Mouse (Mus musculus) layer of hippocampus, adult 8-10 months (tissue): ENCODE results near the gene Abhd4. TPM values are rescaled to one million over a fixed set of nuclear protein-coding genes. Genes with fewer than 3 reads are reported as not detected.
A peak's percentile ranks its signal among the peaks of the same experiment; 100 is the strongest.

Experiments
- DNase-seq, 2 experiments: peaks; one replicate each; pipeline ENCODE4 v3.0.0; 2022; ENCODE audit warnings: low spot score in 2 of 2
- total RNA-seq, 4 experiments: library from RNA; stranded (reverse); gene quantifications; 2 replicates each; pipeline ENCODE4 v1.2.4; 2022

Abhd4 gene
- total RNA-seq: 10 to 100 TPM; 51.6 to 78.9 (median 60.2) TPM

DNA sequence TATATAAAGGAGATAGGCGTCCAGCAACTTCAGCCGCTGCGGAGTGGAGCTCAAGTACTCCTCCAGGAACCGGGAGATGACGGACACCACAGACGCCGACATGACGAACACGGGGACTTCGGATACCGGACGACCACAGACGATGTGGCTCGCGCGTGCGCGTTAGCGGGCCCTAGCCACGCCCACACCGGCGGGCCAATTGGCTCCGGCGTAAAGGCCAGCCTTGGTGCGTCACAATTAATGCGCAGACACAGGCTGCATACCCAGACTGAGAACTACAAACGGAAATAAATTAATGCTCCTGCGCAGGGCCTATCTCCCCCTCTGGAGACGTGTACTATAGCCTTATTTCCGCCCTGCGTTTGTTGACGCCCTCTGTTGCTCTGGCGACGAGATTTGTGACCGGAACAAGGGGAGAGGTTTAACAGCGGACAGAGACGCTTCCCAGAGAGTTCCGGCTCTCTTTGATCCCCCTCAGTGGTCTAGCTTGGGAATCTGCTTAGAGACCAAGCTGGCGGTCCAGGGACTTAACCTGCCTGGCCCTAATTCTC, at the start of gene Abhd4, which contains the start of gene Dad1:
TSS of gene Abhd4 (plus strand) at position 448 of the 551 bp plus-strand sequence.
TSS of gene Dad1 (minus strand) at position 364 of the 551 bp plus-strand sequence.
- peak; percentile 97 to 98 for DNase-seq

DNA sequence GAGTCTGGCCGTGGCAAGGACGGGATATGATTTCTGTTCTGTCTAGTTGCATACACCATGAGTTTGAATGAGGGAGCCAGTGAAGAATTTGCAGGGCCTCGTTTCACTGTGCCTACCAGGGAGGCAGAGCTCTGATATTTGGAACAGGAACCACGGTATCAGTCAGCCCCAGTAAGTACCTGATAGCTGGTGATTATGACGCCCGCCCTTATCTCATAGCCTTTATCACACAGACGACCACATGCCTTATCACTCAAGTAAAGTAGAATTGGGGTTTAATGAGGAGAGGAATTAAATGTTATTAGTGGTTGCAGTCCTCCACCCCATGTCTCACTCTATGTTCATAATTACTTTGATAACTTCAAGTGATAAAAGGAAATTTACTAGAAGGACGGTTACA, 49.7 kb upstream of the Abhd4 start:
- no peak for DNase-seq

DNA sequence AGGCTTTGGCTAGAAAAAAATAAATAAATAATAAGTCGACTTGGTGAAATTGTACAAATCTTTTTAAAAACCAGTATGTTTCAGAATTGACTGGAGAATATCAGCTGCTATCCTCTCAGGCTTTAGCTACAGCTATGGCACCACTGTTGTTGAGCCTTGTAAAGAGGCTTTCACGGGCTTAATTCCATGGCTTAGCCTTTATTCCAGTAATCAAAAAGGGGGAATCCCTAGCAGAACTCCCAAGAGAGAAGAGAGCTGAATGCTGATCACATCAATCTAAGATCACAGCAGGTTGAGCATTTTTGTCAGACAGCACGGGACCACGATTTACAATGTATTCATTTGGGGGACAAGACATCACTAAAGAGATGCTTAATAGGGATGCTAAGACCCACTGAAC, 49.2 kb upstream of the Abhd4 start:
- DNase-seq: no peak

DNA sequence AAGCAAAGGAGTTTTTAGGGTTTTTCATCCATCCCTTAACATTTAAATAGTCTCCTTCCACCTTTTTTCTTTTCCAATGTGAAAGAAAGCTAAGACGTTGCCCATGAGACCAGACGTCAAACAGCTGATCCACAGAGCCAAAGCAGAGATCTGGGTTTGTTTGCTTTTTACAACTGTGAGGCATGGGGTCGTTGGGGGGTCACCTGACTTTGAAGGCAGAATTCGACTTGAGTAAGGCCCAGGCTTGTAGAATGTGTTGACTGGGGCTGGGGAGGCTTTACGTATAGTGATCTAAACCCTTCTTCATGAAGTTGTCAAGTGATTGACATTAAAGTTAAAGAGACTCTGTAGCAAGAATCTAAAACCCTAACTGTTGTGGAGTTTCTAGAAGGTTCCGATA, 48.1 kb upstream of the Abhd4 start:
- no peak for DNase-seq

DNA sequence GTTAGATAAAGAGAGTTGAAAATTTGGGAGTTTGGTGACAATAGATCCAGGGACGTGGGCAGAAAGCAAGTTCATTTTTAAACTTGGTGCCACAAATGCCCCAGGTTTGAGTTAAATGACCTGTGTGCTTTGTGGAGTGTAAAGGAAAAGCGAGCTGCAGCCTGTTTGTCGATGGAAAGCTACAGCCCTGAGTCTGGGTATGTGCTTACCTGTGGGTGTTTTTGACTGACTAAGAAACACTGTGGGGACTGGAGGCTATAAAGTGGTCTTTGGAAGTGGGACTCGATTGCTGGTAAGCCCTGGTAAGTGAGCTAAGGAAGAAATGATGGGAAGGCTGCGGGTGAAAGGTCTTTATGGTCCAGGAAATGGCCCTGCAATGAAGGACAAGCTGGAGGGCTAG, 47.7 kb upstream of the Abhd4 start:
- no peak for DNase-seq

DNA sequence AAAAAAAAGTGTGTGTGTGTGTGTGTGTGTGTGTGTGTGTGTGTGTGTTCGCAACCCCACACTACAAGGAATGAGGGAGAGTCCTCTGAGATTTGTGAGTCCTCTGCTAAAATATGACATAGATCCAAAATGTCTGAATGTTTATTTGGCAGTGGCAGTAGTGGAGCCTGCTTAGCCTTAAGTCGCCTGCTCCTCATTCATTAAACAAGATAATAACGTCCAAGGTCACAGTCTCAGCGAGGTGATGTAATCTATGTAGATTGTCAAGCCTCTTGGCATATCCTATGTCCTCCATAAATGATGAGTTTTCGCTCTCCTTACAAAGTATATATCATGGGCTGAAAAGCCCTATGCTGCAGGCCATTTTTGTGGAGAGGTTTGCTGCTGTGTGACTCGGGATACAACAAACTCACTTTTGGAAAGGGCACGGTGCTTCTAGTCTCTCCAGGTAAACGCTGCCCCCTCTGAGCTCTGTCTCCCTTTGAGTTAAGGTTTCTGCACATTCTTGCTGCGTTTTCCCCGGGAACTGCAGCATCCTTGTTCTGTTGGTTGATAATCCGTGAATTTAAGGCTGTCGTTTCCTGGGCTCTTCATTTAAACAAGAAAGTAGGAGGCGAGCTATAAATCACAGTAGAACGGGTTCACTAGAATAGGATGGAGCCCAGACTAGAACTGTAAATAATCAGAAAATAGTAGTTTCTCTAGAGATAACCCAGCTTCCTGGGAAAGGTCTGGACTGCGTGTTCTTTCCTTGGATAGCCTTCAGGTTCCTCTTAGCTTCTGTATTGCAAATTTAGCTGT, 47.0 kb upstream of the Abhd4 start:
- DNase-seq: no peak

DNA sequence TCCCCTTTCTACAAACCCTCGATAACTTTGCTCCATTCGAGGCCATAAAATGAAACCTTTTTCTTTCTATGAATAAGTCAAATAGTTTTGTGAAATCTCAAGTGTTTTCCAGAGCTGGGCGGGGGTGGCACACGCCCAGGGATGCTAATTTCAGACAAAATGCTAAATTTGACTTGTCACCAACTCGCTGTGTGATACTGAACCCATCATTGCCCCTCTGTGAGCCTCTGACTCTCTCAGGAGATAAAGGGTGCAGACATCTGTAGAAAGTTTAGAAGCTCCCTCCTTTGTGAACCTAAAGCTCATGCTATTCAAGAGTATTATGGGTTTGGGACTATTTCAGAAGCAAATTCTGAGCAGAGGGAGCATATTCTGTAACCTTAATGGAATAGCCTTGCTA, 46.1 kb upstream of the Abhd4 start:
- DNase-seq: no peak

DNA sequence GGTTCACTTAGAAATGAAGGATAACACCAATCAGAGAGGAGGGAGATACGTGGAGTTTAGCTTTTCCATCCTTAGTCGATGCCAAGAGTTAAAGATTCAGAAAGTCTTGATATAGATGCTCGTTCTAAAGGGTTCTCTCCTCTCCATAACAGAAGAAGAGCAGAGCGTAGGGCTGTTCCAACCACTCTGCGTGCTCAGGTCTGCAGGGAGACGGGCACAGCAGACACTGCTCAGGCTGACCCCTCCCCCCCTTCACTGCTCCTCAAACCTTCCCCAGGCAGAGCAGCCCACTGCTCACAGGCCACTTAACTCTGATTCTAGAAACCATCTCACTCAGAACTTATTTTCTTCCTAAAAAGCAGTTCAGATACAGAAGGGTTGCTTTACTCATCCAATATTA, 45.2 kb upstream of the Abhd4 start:
- DNase-seq: no peak

DNA sequence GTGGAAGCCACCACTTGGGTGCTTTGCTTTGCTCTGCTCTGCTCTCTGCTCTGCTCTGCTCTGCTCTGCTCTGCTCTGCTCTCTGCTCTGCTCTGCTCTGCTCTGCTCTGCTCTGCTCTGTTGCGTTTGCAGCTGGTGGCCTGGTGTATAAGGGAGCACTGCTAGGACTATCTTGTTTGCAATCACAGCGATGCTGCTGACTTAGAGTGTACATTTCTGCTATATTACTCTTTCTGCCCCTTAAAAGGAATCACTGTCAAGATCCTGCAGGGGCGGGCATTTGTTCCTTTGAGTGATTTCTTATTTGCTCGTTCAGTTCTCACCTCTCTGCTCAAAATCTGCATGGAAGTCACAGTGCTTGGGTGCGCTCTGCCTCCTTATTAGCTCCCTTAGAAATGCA, 44.1 kb upstream of the Abhd4 start:
- no peak for DNase-seq

DNA sequence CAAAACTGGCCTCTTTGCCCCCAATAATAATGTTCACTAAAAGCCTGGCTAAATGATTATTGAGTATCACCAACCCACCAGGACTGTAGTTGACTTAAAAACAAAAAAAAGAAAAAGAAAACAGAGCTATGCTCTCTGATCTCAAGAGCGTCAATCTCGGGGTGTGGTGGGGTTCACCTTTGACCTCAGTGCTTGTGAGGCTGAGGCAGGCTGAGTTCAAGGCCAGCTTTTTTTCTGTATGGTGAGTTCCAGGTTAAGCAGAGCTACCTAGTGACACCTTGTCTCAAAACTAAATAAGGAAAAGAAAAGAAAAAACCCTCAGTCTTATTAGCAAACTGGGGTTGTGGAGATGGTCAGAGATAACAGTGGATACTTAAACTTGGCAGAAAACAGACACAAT, 43.6 kb upstream of the Abhd4 start:
- DNase-seq: no peak

DNA sequence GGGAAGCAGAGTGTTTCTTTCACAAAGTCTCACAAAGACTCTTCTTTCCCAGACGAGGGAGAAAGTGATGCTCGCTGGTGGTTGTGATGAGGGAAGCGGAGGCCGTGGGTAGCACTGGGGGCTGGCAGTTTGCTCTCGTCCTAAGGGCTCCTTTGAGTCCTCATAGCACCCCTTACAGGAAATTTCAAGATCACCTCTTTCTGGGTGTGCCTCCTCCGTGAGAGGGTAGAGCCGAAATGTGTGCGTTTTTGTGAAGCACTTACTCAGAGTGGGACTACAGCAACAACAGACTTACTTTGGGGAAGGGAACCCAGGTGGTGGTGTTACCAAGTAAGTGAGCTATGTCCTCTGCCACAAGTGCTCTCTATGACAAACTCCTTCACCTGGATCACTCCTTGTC, 42.8 kb upstream of the Abhd4 start:
- no peak for DNase-seq

DNA sequence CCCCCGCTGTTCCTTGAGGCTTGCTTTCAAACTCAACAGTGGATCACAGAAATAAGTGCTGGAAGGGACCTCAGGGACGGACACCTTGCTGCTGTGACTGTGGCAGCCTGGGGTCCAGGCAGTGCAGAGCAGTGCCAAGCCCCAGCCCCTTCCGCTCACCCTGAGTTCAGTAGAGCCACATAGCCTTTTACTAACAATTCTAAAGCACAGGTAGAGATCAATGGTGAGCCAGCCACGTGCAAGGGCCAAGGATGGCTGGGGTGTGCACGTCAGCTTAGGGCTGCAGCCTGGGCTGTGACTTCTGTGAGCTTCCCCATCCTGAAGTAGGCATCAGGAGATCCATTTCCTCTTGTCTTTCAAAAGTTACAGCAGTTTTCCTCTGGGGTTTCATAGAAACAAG, 42.2 kb upstream of the Abhd4 start:
- DNase-seq: no peak

DNA sequence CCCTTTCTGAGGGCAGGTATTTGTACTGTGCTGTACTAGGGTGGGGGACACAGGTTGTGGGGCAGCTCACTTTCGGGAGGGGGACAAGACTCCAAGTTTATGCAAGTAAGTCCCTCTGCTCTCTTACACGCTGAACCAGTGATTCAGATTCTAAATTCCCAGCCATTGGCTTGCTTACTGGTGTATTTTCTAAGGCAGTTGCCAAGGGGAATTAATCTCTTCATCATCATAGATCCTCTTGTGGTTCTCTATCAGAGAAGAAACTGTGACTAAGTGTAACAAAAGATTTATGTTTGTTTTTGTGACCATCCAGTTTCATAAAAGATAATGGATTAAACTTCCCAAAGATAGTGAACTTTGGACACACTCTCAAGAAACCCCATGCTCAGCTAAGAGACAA, 40.3 kb upstream of the Abhd4 start:
- DNase-seq: no peak

DNA sequence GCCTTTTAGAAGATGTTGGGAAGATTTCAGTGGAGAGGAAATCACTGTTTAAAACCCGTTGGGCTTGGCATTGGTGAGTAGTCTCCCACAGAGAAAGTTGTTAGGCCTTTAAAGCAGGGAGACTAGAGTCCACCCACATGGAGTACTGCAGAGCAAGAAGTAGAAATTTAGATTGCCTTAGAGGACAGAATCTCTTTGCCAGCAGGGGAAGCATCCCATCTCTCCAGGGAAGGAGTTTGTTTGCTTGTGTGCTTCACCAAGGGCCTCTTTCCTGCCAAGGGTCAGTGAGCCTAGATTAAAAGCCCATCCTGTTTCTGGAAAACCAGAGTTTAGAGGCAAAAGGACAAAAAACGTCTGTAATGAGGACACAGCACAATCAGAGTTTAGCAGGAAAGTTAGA, 39.5 kb upstream of the Abhd4 start:
- no peak for DNase-seq

DNA sequence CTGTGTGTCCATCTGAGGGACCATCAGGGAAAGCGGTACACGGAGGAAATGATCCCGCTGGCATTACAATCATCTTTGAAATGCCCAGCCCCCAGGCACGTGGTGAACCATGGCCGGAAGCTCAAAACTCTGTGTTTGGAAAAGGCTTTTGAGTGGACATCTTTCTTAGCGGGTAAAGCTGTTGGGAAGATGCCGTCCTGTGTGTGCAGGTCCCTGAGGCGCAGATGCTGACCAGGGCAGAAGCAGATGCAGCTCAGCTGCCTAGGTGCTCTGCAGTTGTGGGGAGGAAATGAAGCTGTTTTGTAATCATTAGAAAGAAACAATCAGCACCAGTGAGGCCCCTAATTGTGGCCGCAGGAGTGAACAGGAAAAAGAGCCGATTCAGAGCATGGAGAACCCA, 39.1 kb upstream of the Abhd4 start:
- DNase-seq: no peak

DNA sequence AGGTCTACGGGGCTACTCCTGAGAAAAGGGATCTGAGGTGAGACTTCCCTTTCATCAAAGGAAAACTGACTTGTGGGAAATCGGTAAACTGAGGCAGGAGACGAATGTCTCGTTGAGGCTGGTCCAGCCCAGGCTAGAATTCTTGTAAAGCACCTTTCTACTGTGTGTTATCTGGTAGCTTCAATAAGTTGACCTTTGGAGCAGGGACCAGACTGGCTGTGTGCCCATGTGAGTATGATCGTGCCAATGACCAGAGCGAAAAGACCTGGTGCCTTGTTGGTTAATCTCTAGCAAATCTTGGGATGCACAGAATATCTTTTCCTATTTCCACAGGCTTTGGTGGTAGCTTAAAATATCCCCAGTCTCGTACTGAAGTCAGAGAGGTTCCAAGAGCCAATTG, 37.9 kb upstream of the Abhd4 start:
- no peak for DNase-seq

DNA sequence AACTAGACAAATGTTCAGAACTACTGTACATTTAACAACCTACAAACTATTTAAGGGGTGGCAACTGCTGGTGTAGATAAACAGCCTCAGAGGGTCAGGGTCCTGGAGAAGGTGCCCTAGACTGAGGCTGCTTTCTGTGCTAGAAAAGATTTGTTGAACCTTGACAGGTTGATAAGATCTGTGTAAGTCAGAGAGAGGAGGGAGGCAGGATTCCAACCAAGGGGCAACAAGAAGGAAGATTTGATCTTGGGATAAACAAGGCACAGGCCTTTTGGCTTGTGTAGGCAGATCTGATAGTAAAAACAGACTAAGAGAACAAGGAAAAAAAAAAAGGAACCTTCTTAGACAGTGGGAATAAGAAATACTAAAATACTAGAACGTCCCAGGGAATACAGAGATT, 35.8 kb upstream of the Abhd4 start:
- DNase-seq: no peak

DNA sequence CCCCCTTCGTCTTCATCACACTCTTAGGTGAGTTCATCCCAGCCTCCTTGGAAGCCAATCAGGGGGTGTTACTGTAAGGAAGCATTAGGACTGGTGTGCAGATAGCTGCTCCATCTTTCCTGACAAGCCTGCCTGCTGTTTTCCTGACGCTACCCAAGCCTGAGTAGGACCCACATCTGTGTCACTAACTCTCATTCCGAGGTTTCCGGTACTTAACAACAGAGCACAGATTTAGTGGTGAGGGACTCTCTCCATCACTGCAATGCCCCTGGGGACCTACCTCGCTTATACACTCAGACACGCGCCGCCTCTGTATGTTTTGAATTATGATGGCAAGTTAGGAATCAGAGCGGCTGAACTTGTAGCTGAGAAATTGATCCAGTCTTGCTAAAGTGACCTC, 35.3 kb upstream of the Abhd4 start:
- no peak for DNase-seq

DNA sequence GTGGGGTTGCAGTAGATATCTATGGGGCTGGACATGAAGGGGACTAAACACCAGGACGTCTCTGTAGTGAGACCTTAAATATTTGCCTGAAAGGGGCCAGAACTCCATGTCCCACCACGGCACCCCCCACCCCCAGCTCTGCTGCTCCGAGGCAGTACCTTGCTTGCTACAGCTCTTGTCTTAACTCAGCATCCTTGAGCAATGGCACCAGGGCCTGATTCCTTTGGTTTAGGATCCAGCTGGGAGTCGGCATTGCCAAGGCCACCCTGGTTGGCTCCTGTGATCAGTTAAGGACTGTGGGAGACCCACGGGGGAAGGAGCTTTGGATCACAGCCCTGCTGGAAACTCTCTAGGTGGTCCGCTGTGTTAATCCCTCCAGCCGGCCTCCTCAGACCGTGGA, 34.7 kb upstream of the Abhd4 start:
- DNase-seq: no peak

DNA sequence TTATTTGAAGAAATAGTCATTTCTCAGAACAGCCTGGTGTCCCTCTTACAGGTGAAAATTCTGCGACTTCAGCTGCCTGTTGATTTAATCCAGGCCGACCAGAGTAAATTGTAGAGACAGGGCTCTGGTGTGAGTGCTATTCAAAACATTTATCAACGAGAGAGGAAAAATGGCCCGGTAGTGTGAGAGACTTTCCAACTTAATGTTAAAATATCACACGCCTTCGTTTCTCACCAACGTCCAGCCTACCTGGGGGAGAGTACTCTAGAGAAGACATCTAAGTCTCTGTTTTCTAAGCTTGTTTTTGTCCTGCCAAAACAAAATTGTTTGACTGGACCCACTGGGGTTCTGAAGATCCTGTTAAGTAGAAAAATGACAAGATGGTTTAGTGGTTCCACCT, 34.1 kb upstream of the Abhd4 start:
- DNase-seq: no peak

DNA sequence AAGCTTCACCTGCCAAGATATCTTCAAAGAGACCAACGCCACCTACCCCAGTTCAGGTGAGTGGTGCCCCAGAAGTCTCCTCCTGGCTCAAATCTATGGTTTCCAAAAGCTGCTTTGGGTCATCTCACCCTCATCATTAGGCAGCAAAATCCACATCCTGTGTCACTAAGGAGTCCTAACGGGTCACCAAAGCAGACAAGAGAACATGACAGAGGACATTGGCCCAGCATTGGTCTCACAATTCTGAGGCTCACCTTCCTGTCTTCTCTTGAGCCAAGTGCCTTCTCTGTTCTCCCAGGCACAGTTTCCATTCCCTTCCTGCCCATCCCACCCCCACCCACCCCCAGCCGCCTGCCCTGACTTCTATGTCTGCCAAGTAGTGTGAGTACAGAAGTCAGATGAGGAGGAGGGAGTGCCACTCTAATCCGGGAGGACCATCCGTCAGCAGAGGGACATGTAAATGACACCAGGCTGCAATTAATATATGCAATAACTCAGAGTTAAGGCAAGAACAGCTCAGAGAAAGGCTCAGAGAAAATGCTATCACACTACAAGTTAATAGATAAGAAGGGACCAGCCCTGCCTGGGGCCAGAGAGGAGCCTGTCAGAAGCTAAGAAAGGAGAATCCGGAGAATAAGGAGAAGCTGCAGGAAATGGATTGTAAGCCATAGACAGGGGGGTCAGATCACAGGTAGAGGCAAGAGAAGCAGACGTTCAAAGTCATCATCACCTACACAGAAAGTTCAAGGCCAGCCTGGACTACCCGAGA, 33.1 kb upstream of the Abhd4 start:
- no peak for DNase-seq

DNA sequence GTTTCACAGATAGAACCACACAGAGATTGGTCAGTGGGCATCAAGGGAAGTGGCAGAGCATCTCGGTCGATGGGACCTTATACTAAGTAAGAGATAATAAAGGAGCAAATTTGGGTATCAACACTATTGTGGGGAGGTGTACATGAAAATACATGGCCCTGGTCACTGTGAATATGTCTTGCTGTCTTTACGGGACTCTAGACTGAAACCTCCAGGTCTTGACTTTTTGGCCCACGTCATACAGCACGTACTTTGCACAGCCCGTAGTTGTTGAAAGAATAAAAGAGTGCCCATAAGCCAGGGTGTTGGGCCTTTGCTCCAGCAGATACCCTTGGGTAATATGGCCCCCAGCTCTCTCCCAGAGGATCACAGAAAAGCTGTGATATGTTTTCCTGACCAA, 32.3 kb upstream of the Abhd4 start:
- DNase-seq: no peak

DNA sequence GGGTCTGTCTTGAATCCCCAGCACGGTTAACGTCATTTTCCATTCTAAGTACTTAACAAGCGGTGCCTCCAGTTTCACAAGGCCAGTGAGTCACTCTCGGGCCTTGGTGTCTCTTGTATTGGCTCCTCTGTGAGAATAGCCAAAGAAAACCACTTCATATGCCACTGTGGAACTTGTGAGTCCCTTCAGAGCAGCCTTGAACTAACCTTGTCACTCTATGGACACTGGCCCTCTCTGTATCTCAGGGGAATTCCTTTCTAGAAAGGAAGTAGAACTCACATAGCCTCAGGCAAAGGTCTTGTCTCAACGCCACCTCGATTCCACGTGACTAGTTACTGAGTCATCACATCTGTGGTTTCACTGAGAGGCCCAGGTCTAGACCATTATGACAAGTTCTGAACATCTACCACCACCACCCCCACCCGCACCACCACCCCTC, 31.7 kb upstream of the Abhd4 start:
- no peak for DNase-seq
